Mouse (Mus musculus): ENCODE results near the gene Nebl. TPM values are rescaled to one million over a fixed set of nuclear protein-coding genes. Genes with fewer than 3 reads are reported as not detected.

Gene Nebl
- polyA plus RNA-seq, 1 experiment from 2014 or later: 19.5 TPM

- peak; percentile 37; the same call in 1 of the 2 replicates for ATAC-seq (ENCODE audit: insufficient number of reproducible peaks, low FRiP score, low TSS enrichment, low read depth)
- H3K27me3 ChIP-seq: peaks cover 20% of the 10 kb centered on the region
- WGBS: 3% methylated on average over 25 of the region's 25 CpGs
These were observed 1.3 kb downstream of the Nebl start for GRCm38 (mm10) chr2:17729770-17730647.

DNA sequence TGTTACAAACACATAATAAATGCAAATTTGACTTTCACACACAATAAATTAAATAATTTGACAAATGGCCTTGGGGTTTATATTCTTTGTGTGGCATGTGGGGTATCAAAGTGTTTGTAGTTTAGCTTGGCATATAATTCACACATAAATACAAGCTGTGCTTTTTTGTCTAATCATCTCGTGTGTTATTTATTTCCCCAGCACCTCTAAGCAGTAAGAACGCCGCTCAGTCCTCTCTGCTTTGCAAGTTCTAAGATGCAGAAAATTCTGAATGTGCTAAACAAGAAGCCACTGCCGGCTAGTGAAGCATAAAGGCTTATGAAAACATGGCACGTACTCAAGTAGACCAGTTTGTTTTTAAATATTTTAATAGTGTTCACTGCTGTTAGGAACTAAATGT lies 6.9 kb downstream of the Nebl start:
- Histone ChIP-seq H3K27ac (replicated peaks) (no peak overlapping the region), H3K9ac (no peak overlapping the region), H3K4me1 (no peaks in the 10 kb centered on the region), H3K4me3 (replicated peaks) (no peak overlapping the region), H3K36me3 (no peaks in the 10 kb centered on the region), H3K9me3 (replicated peaks) (no peaks in the 10 kb centered on the region), H3K27me3 (peaks cover 9% of the 10 kb centered on the region; the same call in 1 of the 2 replicates), H3K4me2 (replicated peaks) (no peak overlapping the region)
- ATAC-seq (ENCODE audit: insufficient number of reproducible peaks, low FRiP score, low TSS enrichment, low read depth): no peak
- WGBS: 67% methylated on average over 5 of the region's 5 CpGs

More at GRCm38 (mm10) chr2:17729770-17730647, 1.3 kb downstream of the Nebl start:
- no peak overlapping the region for H3K9ac ChIP-seq
- peak overlapping the region; percentile 66 for H3K4me3 ChIP-seq (replicated peaks)
- H3K9me3 ChIP-seq (replicated peaks): no peaks in the 10 kb centered on the region
- H3K36me3 ChIP-seq: no peaks in the 10 kb centered on the region
- peak overlapping the region; percentile 98 for H3K4me2 ChIP-seq (replicated peaks)
- peaks cover 16% of the 10 kb centered on the region for H3K4me1 ChIP-seq
- no peak overlapping the region for H3K27ac ChIP-seq (replicated peaks)

- Histone ChIP-seq H3K9me3 (replicated peaks) (no peaks in the 10 kb centered on the region), H3K36me3 (no peaks in the 10 kb centered on the region), H3K4me2 (replicated peaks) (no peak overlapping the region), H3K27ac (replicated peaks) (no peak overlapping the region), H3K4me3 (replicated peaks) (no peak overlapping the region), H3K4me1 (no peaks in the 10 kb centered on the region), H3K27me3 (0 out of 2 replicates have a peak, but pooled peaks cover 1% of the 10 kb centered on the region), H3K9ac (no peak overlapping the region)
- WGBS: 85% methylated on average over 12 of the region's 12 CpGs
- no peak for ATAC-seq (ENCODE audit: insufficient number of reproducible peaks, low FRiP score, low TSS enrichment, low read depth)
These were observed 7.8 kb downstream of the Nebl start for GRCm38 (mm10) chr2:17723268-17724019.

DNA sequence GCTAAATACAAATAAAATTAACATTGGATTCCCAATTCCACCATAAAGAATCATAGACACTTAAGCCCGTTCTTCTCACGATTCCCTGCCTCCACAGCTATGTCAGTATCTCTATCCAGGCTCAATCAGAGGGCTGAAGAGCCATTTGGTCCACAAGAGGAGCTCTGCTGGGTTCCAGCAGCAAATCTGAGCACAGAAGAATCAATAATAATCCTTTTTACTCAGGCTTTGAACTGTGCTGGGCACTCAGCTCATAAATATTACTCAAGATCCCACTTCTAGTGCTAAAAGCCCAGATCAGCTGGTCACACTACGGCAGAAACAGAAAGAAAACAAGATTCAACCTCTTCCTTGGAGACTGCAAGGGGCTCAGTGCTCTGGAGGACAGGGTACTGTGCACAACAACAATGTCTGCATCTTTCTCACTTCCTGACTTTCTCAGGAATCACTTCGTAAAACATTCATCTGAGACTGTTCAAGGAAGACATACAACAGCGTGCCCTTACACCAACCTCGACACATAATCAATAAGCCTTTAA lies 10.0 kb downstream of the Nebl start:
- 69% methylated on average over 6 of the region's 6 CpGs for WGBS
- no peaks in the 10 kb centered on the region for H3K9me3 ChIP-seq (replicated peaks)
- H3K4me3 ChIP-seq (replicated peaks): no peak overlapping the region
- H3K4me2 ChIP-seq (replicated peaks): no peak overlapping the region
- no peak for ATAC-seq (ENCODE audit: insufficient number of reproducible peaks, low FRiP score, low TSS enrichment, low read depth)
- no peak overlapping the region for H3K9ac ChIP-seq
- no peaks in the 10 kb centered on the region for H3K4me1 ChIP-seq
- H3K36me3 ChIP-seq: no peaks in the 10 kb centered on the region
- H3K27ac ChIP-seq (replicated peaks): no peak overlapping the region
- H3K27me3 ChIP-seq: no peaks in the 10 kb centered on the region

DNA sequence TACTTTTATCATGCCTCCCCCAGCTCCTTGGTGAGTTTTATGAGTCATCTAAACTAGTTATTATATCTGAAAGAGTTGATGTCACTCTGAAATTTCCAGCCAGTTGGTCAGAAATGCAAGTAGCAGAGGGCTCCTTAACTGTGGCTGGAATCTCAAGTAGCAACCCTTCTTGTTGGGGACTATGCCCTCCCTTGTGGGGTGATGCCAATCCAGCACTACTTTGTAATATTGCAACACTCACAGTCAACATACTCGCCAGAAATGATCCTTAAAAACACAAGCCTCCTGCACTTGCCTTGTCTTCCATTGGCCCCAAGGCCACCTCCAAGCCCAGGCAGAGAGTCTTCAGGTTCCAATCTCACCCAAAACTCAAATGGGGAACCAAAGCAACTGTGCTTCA lies 13.0 kb downstream of the Nebl start:
- no peak for ATAC-seq (ENCODE audit: insufficient number of reproducible peaks, low FRiP score, low TSS enrichment, low read depth)
- Histone ChIP-seq H3K9ac (no peak overlapping the region), H3K4me1 (no peaks in the 10 kb centered on the region), H3K36me3 (no peaks in the 10 kb centered on the region), H3K27me3 (no peaks in the 10 kb centered on the region), H3K4me2 (replicated peaks) (no peak overlapping the region), H3K9me3 (replicated peaks) (no peaks in the 10 kb centered on the region), H3K27ac (replicated peaks) (no peak overlapping the region), H3K4me3 (replicated peaks) (no peak overlapping the region)
- 69% methylated on average over 1 of the region's 1 CpGs for WGBS

DNA sequence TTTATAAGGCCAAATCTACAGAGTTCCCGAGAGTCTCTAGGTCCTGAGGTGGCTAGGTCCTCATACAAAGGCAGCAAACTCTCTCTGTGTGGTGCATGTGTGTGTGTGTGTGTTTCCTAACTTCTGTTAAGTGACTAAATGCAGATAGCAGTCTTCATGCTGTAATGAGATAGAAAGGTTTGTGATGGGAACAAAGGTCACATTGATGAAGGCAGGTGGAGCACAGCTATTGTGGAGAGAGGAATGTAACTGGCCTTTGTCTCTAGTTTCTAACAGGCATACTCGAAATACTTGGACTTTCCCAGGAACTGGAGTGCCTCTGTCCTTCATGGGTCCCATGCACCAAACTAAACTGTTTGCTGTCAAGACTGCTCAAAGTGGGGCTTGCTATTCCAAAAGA lies 14.1 kb downstream of the Nebl start:
- no peaks in the 10 kb centered on the region for H3K36me3 ChIP-seq
- H3K9me3 ChIP-seq (replicated peaks): no peaks in the 10 kb centered on the region
- H3K4me1 ChIP-seq: no peaks in the 10 kb centered on the region
- H3K27ac ChIP-seq (replicated peaks): no peak overlapping the region
- no peak for ATAC-seq (ENCODE audit: insufficient number of reproducible peaks, low FRiP score, low TSS enrichment, low read depth)
- no peak overlapping the region for H3K4me2 ChIP-seq (replicated peaks)
- H3K4me3 ChIP-seq (replicated peaks): no peak overlapping the region
- no peak overlapping the region for H3K9ac ChIP-seq
- 55% methylated on average over 2 of the region's 2 CpGs for WGBS
- H3K27me3 ChIP-seq: no peaks in the 10 kb centered on the region

- Histone ChIP-seq H3K9me3 (replicated peaks) (no peaks in the 10 kb centered on the region), H3K36me3 (no peaks in the 10 kb centered on the region), H3K4me2 (replicated peaks) (no peak overlapping the region), H3K4me3 (replicated peaks) (no peak overlapping the region), H3K27ac (replicated peaks) (no peak overlapping the region), H3K4me1 (no peaks in the 10 kb centered on the region), H3K27me3 (no peaks in the 10 kb centered on the region), H3K9ac (no peak overlapping the region)
- ATAC-seq (ENCODE audit: insufficient number of reproducible peaks, low FRiP score, low TSS enrichment, low read depth): no peak
- WGBS: 66% methylated on average over 9 of the region's 9 CpGs
These were observed 16.0 kb downstream of the Nebl start for GRCm38 (mm10) chr2:17715149-17715767.

- no peak for ATAC-seq (ENCODE audit: insufficient number of reproducible peaks, low FRiP score, low TSS enrichment, low read depth)
- Histone ChIP-seq H3K4me2 (replicated peaks) (no peak overlapping the region), H3K27me3 (no peaks in the 10 kb centered on the region), H3K27ac (replicated peaks) (no peak overlapping the region), H3K4me3 (replicated peaks) (no peak overlapping the region), H3K9ac (no peak overlapping the region), H3K4me1 (no peaks in the 10 kb centered on the region), H3K9me3 (replicated peaks) (no peaks in the 10 kb centered on the region), H3K36me3 (no peaks in the 10 kb centered on the region)
- 80% methylated on average over 14 of the region's 14 CpGs for WGBS
These were observed 16.6 kb downstream of the Nebl start for GRCm38 (mm10) chr2:17714661-17715060.

DNA sequence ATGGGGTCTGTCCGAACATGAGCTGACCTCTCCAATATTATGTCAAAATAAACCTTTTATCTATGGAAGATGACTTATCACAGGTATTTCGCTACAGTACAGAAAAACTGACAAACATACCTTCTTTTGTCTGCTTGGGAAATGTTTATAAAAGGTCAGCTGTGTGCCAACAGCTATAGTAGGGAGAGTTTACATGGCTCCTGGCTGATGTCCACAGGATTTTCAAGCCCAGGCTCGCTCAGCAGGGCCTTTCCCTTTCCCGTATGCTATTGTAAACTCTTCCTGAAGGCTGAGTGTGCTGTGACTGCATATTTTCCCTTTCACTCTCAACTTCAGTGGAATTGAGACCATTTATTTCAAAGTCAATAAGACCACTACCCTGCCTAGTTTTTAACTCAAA lies 17.1 kb downstream of the Nebl start:
- WGBS: 63% methylated on average over 4 of the region's 4 CpGs
- Histone ChIP-seq H3K9me3 (replicated peaks) (no peaks in the 10 kb centered on the region), H3K4me3 (replicated peaks) (no peak overlapping the region), H3K27me3 (no peaks in the 10 kb centered on the region), H3K36me3 (no peaks in the 10 kb centered on the region), H3K9ac (no peak overlapping the region), H3K27ac (replicated peaks) (no peak overlapping the region), H3K4me2 (replicated peaks) (no peak overlapping the region), H3K4me1 (no peaks in the 10 kb centered on the region)
- no peak for ATAC-seq (ENCODE audit: insufficient number of reproducible peaks, low FRiP score, low TSS enrichment, low read depth)

GRCm38 (mm10) chr2:17711216-17711615 lies 20.0 kb downstream of the Nebl start:
- Histone ChIP-seq H3K36me3 (no peaks in the 10 kb centered on the region), H3K27ac (replicated peaks) (no peak overlapping the region), H3K4me2 (replicated peaks) (no peak overlapping the region), H3K27me3 (no peaks in the 10 kb centered on the region), H3K9me3 (replicated peaks) (no peaks in the 10 kb centered on the region), H3K4me1 (no peaks in the 10 kb centered on the region), H3K9ac (no peak overlapping the region), H3K4me3 (replicated peaks) (no peak overlapping the region)
- ATAC-seq (ENCODE audit: insufficient number of reproducible peaks, low FRiP score, low TSS enrichment, low read depth): no peak
- 90% methylated on average over 5 of the region's 5 CpGs for WGBS

DNA sequence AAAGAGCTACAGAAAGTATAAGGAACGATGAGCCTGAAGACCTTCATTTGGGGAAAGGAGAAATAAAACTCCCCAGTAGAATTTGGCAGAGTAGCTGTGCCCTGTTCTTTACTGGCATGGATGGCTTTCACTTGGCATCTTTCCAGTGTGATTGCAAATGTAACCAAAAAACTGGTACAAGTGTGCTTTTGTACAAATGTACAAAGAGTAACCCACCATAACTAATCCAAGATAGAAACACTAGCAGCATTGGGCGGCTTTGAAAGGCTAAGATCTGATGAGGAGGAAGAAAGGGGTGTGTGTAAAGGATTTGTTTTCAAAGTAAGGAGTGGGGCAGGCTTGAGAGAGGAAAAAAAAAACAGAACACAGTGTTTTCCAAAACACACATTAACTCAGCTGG lies 21.2 kb downstream of the Nebl start:
- Histone ChIP-seq H3K9me3 (replicated peaks) (no peaks in the 10 kb centered on the region), H3K27ac (replicated peaks) (no peak overlapping the region), H3K4me1 (no peaks in the 10 kb centered on the region), H3K9ac (no peak overlapping the region), H3K4me3 (replicated peaks) (no peak overlapping the region), H3K4me2 (replicated peaks) (no peak overlapping the region), H3K36me3 (no peaks in the 10 kb centered on the region), H3K27me3 (no peaks in the 10 kb centered on the region)
- no peak for ATAC-seq (ENCODE audit: insufficient number of reproducible peaks, low FRiP score, low TSS enrichment, low read depth)
- 57% methylated on average over 2 of the region's 2 CpGs for WGBS

All from embryonic facial prominence, embryonic 15.5 days (tissue).